Mouse (Mus musculus): Measurements from ENCODE around the gene Akap13. TPM values are rescaled to one million over a fixed set of nuclear protein-coding genes. Genes with fewer than 3 reads are reported as not detected.

The Akap13 gene
- total and polyA plus RNA-seq, 2 experiments from 2014 or later, result 13.8 to 26.1 TPM

- Histone ChIP-seq H3K9me3 (ENCODE audit: low read length) (no peaks in the 10 kb centered on the region), H3K4me2 (ENCODE audit: low read depth, low read length) (no peak overlapping the region), H3K9ac (replicated peaks; ENCODE audit: low read length) (no peak overlapping the region), H3K27me3 (ENCODE audit: insufficient read depth, low read length) (no peaks in the 10 kb centered on the region), H3K4me1 (ENCODE audit: insufficient read depth, low read length) (no peaks in the 10 kb centered on the region), H3K36me3 (ENCODE audit: insufficient read depth, low read length) (no peaks in the 10 kb centered on the region), H3K4me3 (ENCODE audit: low read length) (no peak overlapping the region), H3K27ac (no peak overlapping the region)
- 87% methylated on average over 4 of the region's 4 CpGs for WGBS
- ATAC-seq (no peak), DNase-seq (ENCODE audit: low spot score) (no peak)
- TF ChIP-seq CTCF (IDR thresholded peaks at IDR 0.05; ENCODE audit: low read depth), result no peak
These were observed 44.8 kb downstream of the Akap13 start for GRCm38 (mm10) chr7:75500164-75500563.

- Histone ChIP-seq H3K4me3 (ENCODE audit: low read length) (no peak overlapping the region), H3K36me3 (ENCODE audit: insufficient read depth, low read length) (no peaks in the 10 kb centered on the region), H3K4me2 (ENCODE audit: low read depth, low read length) (no peak overlapping the region), H3K4me1 (ENCODE audit: insufficient read depth, low read length) (no peaks in the 10 kb centered on the region), H3K9ac (replicated peaks; ENCODE audit: low read length) (no peak overlapping the region), H3K9me3 (ENCODE audit: low read length) (no peaks in the 10 kb centered on the region), H3K27me3 (ENCODE audit: insufficient read depth, low read length) (no peaks in the 10 kb centered on the region), H3K27ac (no peak overlapping the region)
- 91% methylated on average over 4 of the region's 4 CpGs for WGBS
- no peak for TF ChIP-seq CTCF (IDR thresholded peaks at IDR 0.05; ENCODE audit: low read depth)
- DNase-seq (ENCODE audit: low spot score), result no peak
- no peak for ATAC-seq
These were observed 45.5 kb downstream of the Akap13 start for GRCm38 (mm10) chr7:75500793-75501192.

- no peak for ATAC-seq
- no peak for TF ChIP-seq CTCF (IDR thresholded peaks at IDR 0.05; ENCODE audit: low read depth)
- Histone ChIP-seq H3K9ac (replicated peaks; ENCODE audit: low read length) (no peak overlapping the region), H3K9me3 (ENCODE audit: low read length) (no peaks in the 10 kb centered on the region), H3K36me3 (ENCODE audit: insufficient read depth, low read length) (no peaks in the 10 kb centered on the region), H3K27me3 (ENCODE audit: insufficient read depth, low read length) (no peaks in the 10 kb centered on the region), H3K4me2 (ENCODE audit: low read depth, low read length) (no peak overlapping the region), H3K4me3 (ENCODE audit: low read length) (no peak overlapping the region), H3K4me1 (ENCODE audit: insufficient read depth, low read length) (no peaks in the 10 kb centered on the region), H3K27ac (no peak overlapping the region)
- 62% methylated on average over 2 of the region's 2 CpGs for WGBS
- no peak for DNase-seq (ENCODE audit: low spot score)
These were observed 49.2 kb downstream of the Akap13 start for GRCm38 (mm10) chr7:75504524-75504923.

- H3K4me2 ChIP-seq (ENCODE audit: low read depth, low read length), result no peak overlapping the region
- no peak overlapping the region for H3K27ac ChIP-seq
- H3K9ac ChIP-seq (replicated peaks; ENCODE audit: low read length), result no peak overlapping the region
- H3K4me1 ChIP-seq (ENCODE audit: insufficient read depth, low read length), result no peaks in the 10 kb centered on the region
- WGBS, result 91% methylated on average over 4 of the region's 4 CpGs
- H3K9me3 ChIP-seq (ENCODE audit: low read length), result no peaks in the 10 kb centered on the region
- H3K36me3 ChIP-seq (ENCODE audit: insufficient read depth, low read length), result no peaks in the 10 kb centered on the region
- DNase-seq (ENCODE audit: low spot score) (no peak), ATAC-seq (no peak)
- no peaks in the 10 kb centered on the region for H3K27me3 ChIP-seq (ENCODE audit: insufficient read depth, low read length)
- H3K4me3 ChIP-seq (ENCODE audit: low read length), result no peak overlapping the region
- TF ChIP-seq CTCF (IDR thresholded peaks at IDR 0.05; ENCODE audit: low read depth), result no peak
These were observed 51.3 kb downstream of the Akap13 start for GRCm38 (mm10) chr7:75506628-75507027.

- TF ChIP-seq CTCF (IDR thresholded peaks at IDR 0.05; ENCODE audit: low read depth), result no peak
- no peaks in the 10 kb centered on the region for H3K4me1 ChIP-seq (ENCODE audit: insufficient read depth, low read length)
- DNase-seq (ENCODE audit: low spot score), result no peak
- ATAC-seq, result no peak
- WGBS, result 64% methylated on average over 5 of the region's 5 CpGs
- H3K27ac ChIP-seq, result no peak overlapping the region
- H3K36me3 ChIP-seq (ENCODE audit: insufficient read depth, low read length), result no peaks in the 10 kb centered on the region
- no peak overlapping the region for H3K9ac ChIP-seq (replicated peaks; ENCODE audit: low read length)
- H3K4me3 ChIP-seq (ENCODE audit: low read length), result no peak overlapping the region
- H3K9me3 ChIP-seq (ENCODE audit: low read length), result no peaks in the 10 kb centered on the region
- H3K27me3 ChIP-seq (ENCODE audit: insufficient read depth, low read length), result no peaks in the 10 kb centered on the region
- H3K4me2 ChIP-seq (ENCODE audit: low read depth, low read length), result no peak overlapping the region
These were observed 53.9 kb downstream of the Akap13 start for GRCm38 (mm10) chr7:75509085-75509873.

- Histone ChIP-seq H3K27ac (no peak overlapping the region), H3K9me3 (ENCODE audit: low read length) (no peaks in the 10 kb centered on the region), H3K4me1 (ENCODE audit: insufficient read depth, low read length) (no peaks in the 10 kb centered on the region), H3K4me3 (ENCODE audit: low read length) (no peak overlapping the region), H3K9ac (replicated peaks; ENCODE audit: low read length) (no peak overlapping the region), H3K4me2 (ENCODE audit: low read depth, low read length) (no peak overlapping the region), H3K36me3 (ENCODE audit: insufficient read depth, low read length) (no peaks in the 10 kb centered on the region), H3K27me3 (ENCODE audit: insufficient read depth, low read length) (no peaks in the 10 kb centered on the region)
- DNase-seq (ENCODE audit: low spot score), result no peak
- WGBS, result 75% methylated on average over 6 of the region's 6 CpGs
- no peak for ATAC-seq
- no peak for TF ChIP-seq CTCF (IDR thresholded peaks at IDR 0.05; ENCODE audit: low read depth)
These were observed 60.1 kb downstream of the Akap13 start for GRCm38 (mm10) chr7:75515472-75515871.
